Mouse (Mus musculus): ENCODE data around the gene Znrf1.

DNA sequence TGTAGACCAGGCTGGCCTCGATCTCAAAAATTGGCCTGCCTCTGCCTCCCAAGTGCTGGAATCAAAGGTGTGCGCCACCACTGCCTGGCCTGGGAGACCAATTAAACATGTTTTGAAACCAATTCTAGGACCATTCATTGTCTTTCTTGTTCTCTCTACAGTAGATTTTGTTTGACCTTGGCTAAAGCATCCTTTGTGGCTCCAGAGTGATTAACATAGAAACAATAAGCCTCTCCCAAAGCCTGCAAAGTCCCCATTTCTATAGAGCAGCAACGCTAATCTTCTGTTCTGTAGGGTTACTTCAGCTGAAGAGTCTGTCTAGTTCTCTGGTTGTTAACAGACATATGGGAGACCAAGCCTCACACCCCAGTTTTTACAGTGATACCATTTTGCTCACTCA is 114.8 kb downstream of the Znrf1 start:
- TF ChIP-seq CTCF (IDR thresholded peaks at IDR 0.05; ENCODE audit: borderline replicate concordance, insufficient read depth, low read length) (no peak), POLR2A (IDR thresholded peaks at IDR 0.05; ENCODE audit: low read depth, low read length) (no peak)

Data from embryonic fibroblast, embryonic 13.5 days (primary cell).